Mouse (Mus musculus) telencephalon, adult 2 months (tissue): ENCODE data around the gene Myof.

Experiments
- DNase-seq: peaks from one replicate; pipeline ENCODE4 v3.0.0-alpha.2; 2011; ENCODE audit warnings: low read depth, low spot score

The Myof gene

GRCm38 (mm10) chr19:37954236-37954635, 89.1 kb downstream of the Myof start:
- no peak for DNase-seq

GRCm38 (mm10) chr19:37946696-37947095, 96.7 kb downstream of the Myof start:
- no peak for DNase-seq

GRCm38 (mm10) chr19:37946053-37946452, 97.3 kb downstream of the Myof start:
- no peak for DNase-seq

- no peak for DNase-seq
Measured at GRCm38 (mm10) chr19:37939203-37939602, 104.2 kb downstream of the Myof start.

- DNase-seq, result no peak
Measured at GRCm38 (mm10) chr19:37937092-37937491, 106.3 kb downstream of the Myof start.

GRCm38 (mm10) chr19:37934640-37935039, 108.7 kb downstream of the Myof start:
- DNase-seq, result peak; percentile 33

GRCm38 (mm10) chr19:37932198-37932597, 111.2 kb downstream of the Myof start:
- no peak for DNase-seq

- no peak for DNase-seq
Measured at GRCm38 (mm10) chr19:37927911-37928310, 115.5 kb downstream of the Myof start.

GRCm38 (mm10) chr19:37925323-37925722, 118.1 kb downstream of the Myof start:
- DNase-seq, result no peak

GRCm38 (mm10) chr19:37924266-37924665, 119.1 kb downstream of the Myof start:
- no peak for DNase-seq

GRCm38 (mm10) chr19:37921098-37921497, 122.3 kb downstream of the Myof start:
- DNase-seq, result no peak

GRCm38 (mm10) chr19:37918515-37918932, 124.9 kb downstream of the Myof start:
- DNase-seq, result no peak

GRCm38 (mm10) chr19:37914261-37914660, 129.1 kb downstream of the Myof start:
- no peak for DNase-seq

GRCm38 (mm10) chr19:37912501-37912900, 130.9 kb downstream of the Myof start:
- no peak for DNase-seq

GRCm38 (mm10) chr19:37909830-37910261, 133.5 kb downstream of the Myof start:
- no peak for DNase-seq

- peak; percentile 76 for DNase-seq
Measured at GRCm38 (mm10) chr19:37907451-37908320, 135.7 kb downstream of the Myof start.

- DNase-seq, result no peak
Measured at GRCm38 (mm10) chr19:37906916-37907315, 136.5 kb downstream of the Myof start.

- no peak for DNase-seq
Measured at GRCm38 (mm10) chr19:37896081-37896480, 147.3 kb downstream of the Myof start.

GRCm38 (mm10) chr19:37891006-37891405, 152.4 kb downstream of the Myof start:
- DNase-seq, result no peak

- peak; percentile 47 for DNase-seq
Measured at GRCm38 (mm10) chr19:37886355-37887120, 156.8 kb downstream of the Myof start.

- no peak for DNase-seq
Measured at GRCm38 (mm10) chr19:37881431-37882081, 161.8 kb downstream of the Myof start.
